Mouse (Mus musculus) induced T-regulatory cell, adult 2 months (primary cell): Measurements from ENCODE around the gene Rcn3.

Experiments
- DNase-seq: peaks from one replicate; pipeline ENCODE4 v3.0.0-alpha.2; 2012; ENCODE audit warnings: low read depth

Rcn3 gene

DNA sequence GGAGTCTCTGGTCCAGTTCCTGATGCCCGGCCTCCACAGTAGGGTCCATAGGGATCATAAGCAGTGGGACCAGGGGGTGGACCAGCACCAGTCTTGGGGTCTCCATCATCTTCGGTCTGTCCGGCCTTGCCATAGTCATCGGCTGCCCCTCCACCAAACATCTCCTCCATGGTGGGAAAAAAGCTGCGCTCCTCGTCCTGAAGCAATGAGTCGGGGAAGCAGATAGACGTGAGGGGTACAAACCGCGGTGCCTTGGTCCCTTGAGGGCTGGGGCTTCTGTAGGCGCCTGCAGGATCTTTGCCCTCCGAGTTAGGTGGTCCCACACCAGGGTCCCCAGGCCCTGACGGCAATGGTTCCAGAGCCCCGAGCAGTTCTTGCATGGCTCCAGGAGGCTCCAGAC, 44.5 kb downstream of the Rcn3 start:
- DNase-seq: no peak

DNA sequence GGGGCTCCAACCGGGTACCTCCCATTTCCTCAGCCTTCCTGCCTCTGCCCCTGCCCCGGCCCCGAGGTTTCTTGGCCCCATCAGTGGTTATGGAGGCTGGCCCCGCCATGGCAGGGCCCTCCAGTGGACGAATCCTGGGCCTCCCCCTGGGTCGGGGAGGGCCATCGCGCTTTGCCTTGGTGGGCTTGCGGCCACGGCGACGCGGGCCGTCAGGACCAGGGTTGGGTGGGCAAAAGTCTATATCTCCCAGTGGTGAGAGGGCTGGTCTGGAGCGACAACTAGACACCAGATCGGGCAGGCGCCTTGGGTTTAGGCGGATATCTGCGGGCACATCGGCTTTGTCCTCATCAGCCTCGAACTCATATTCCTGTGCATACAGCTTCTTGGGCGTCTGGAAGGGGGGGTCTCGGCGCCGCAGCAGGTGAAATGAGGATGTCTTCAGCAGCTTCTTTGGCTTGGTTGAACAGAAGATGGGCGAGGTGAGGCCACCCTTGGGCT, 45.1 kb downstream of the Rcn3 start:
- no peak for DNase-seq

DNA sequence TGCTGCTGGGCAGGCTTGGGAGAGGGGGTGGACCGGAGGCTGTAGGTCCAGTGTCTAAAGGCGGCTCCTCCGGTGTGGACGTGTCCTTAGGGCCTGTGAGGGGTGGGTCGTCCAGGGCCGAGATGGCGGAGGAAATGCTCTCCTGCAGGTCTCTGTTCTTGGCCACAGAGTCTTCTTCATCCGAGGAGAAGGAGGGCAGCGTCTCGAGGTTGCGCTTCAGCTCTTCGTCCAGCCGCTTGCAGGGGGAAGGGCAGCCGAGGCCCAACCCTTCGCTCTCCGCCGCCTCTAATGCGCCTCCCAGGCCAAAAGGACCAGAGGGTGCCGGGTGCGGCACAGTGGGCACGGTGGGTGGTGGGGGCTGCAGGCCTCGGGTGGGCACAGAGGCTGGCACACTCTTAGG, 46.3 kb downstream of the Rcn3 start:
- no peak for DNase-seq

DNA sequence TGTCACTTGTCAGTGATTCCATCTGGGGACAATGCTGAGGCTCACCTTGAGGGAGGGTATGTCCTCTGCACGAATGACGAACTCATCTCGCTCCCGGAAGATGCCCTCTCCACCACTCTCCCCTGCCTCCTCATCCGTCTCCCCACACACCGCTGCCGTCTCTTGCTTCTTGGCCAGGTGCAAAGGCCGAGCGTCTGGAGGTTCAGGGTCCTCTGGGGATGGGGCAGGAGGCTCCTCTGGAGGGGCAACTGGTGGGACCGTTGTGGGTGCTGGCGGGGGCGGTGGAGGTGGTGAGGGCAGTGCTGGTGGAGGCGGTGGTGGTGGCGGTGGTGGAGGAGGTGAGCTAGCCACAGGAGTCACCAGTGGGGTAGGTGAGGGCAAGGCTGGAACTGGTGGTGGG, 48.7 kb downstream of the Rcn3 start:
- no peak for DNase-seq

DNA sequence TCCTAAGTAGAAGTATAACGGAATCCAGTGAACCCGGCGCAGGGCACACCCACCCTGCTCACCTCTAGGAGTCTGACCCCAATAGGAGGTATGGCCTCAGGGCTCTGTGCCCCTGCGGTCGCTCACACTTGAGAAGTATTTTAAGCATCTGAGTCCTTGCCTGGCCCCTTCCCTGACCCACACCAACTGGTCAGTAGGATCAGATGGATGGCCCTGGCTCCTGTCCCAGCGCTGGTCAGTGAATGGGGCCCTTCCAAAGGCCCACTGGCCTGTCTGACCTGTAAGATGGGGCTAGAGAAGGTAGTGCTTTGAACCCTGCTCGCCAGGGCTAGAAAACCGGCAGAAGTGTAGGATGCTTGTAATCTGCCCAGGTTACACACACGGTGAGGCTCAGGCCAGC, 51.2 kb downstream of the Rcn3 start:
- no peak for DNase-seq

GRCm38 (mm10) chr7:45038411-45038810, 53.6 kb downstream of the Rcn3 start:
- no peak for DNase-seq

DNA sequence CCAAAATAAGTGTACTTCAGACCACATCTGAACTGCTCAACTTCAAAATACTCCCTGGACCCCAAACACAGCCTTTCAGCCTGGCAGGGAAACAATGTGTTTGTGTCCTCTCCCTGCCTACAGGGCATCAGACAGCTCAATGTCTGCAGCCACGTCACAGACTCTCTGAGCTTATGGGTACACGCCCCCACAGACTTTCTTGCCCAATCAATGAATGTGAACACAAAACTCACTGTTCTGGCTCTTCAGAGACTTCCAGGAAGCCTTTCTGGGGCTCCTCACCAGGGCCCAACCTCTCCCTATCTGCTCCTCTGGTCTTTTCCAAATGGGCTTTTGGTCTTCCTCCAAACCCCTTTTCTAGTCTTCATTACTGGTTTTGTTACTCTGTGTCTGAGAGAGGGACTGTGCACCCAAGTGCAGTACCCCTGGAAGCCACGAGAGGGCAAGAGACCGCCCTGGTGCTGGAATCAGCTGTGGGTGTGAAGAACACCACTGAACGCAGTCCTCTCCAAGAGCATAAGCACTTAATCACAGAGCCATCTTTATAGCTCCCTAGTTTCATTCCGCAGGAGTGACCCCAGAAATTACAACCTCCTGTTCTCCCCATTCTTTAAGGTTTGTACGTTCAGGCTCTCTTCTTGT, 54.2 kb downstream of the Rcn3 start:
- DNase-seq: peak; percentile 84

- DNase-seq: no peak
Observed at GRCm38 (mm10) chr7:45036702-45037101, 55.3 kb downstream of the Rcn3 start.

GRCm38 (mm10) chr7:45035631-45036030, 56.4 kb downstream of the Rcn3 start:
- DNase-seq: no peak

DNA sequence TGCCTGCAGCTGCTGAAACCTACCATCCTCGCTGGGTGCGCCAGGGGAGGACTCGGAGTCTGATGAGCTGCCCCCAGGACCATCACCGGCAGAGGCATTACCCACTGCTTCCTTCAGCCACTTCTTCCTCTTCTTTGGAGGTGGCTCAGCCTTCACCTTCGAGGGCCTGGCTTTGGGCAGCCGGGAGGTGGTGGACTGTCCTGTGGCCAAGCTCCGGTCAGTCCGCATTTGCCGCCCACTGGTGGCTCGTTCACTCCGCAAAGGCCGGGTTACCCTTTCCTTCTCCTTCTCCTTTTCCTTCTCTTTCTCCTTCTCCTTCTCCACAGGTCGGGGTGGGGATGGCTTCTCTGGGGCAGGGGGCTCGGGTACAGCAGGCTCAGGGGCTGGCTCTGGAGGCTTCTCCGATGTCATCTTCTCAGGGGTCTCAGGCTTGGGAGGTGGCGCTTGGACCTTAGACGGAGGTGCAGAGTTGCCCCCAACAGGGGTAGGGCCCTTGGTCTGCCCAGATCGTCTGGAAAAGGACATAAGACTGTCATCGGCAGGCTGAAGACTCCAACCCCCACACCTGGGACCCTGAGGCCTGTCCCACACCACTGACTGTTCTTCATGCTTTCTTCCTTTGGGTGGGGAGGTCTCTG, 58.2 kb downstream of the Rcn3 start:
- DNase-seq: no peak
